Mouse (Mus musculus): Measurements from ENCODE around the gene Babam1.

DNA sequence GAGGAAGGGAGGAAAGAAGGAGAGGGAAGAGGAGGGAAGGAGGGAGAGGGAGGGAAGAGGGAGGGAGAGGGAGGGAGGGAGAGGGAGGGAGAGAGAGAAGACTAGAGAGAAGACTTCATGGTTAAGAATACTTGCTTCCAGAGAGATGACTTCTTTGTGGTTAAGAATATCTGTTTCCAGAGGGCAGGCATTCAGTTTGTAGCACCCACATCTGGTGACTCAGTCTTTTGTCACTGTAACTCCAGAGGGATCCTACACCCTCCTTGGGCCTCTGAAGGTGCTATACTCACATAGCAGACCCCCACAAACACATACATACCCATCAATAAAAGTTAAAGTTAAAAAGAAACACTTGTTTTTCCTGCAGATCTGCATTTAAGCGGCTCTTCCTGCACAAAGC, 45.1 kb upstream of the Babam1 start:
- TF ChIP-seq CTCF (IDR thresholded peaks at IDR 0.05; ENCODE audit: control insufficient read depth, insufficient read depth, insufficient replicate concordance, low read depth, low read length) (no peak), POLR2A (IDR thresholded peaks at IDR 0.05; ENCODE audit: control insufficient read depth, low read depth, low read length) (no peak)
